Mouse (Mus musculus): ENCODE results near the gene Npas4. TPM values are rescaled to one million over a fixed set of nuclear protein-coding genes. Genes with fewer than 3 reads are reported as not detected.
A peak's percentile ranks its signal among the peaks of the same experiment; 100 is the strongest.

Gene Npas4
- polyA plus RNA-seq (2012; rRNA removed) = 0.57 and 0.59 TPM in 2 replicates

- Histone ChIP-seq H3K4me1 (replicated peaks; ENCODE audit: control insufficient read depth, insufficient read depth, low read length) (no peaks in the 10 kb centered on the region; the same call in 1 of the 2 replicates), H3K4me3 (ENCODE audit: control insufficient read depth, insufficient read depth, low read length) (no peak within 1 kb of the TSS), H3K27me3 (ENCODE audit: control insufficient read depth, insufficient read depth, low read length) (no peaks in the 10 kb centered on the region; the same call in 1 of the 2 replicates), H3K27ac (ENCODE audit: control insufficient read depth, insufficient read depth, low read length) (no peak within 1 kb of the TSS), H3K36me3 (ENCODE audit: control insufficient read depth, insufficient read depth, low read length) (no peaks in the 10 kb centered on the region)
- no peak for DNase-seq
- 37% methylated on average over 4 of the region's 4 CpGs for WGBS
- TF ChIP-seq CTCF (IDR thresholded peaks at IDR 0.05; ENCODE audit: borderline replicate concordance, control insufficient read depth, extremely low read depth, insufficient read depth, low read length, poor library complexity) (no peak), POLR2A (IDR thresholded peaks at IDR 0.05; ENCODE audit: control insufficient read depth, extremely low read depth, insufficient read depth, low read length, poor library complexity) (no peak)
Measured at GRCm38 (mm10) chr19:4990256-4990625, at the start of gene Npas4. Gene Npas4, minus strand, starts transcription at chr19:4990316.

- TF ChIP-seq POLR2A (IDR thresholded peaks at IDR 0.05; ENCODE audit: control insufficient read depth, extremely low read depth, insufficient read depth, low read length, poor library complexity) (no peak), CTCF (IDR thresholded peaks at IDR 0.05; ENCODE audit: borderline replicate concordance, control insufficient read depth, extremely low read depth, insufficient read depth, low read length, poor library complexity) (no peak)
- WGBS = 25% methylated on average over 41 of the region's 41 CpGs
- Histone ChIP-seq H3K27ac (ENCODE audit: control insufficient read depth, insufficient read depth, low read length) (no peak overlapping the region), H3K27me3 (ENCODE audit: control insufficient read depth, insufficient read depth, low read length) (no peaks in the 10 kb centered on the region), H3K4me1 (replicated peaks; ENCODE audit: control insufficient read depth, insufficient read depth, low read length) (peaks cover 24% of the 10 kb centered on the region), H3K4me3 (ENCODE audit: control insufficient read depth, insufficient read depth, low read length) (peak overlapping the region; percentile 60), H3K36me3 (ENCODE audit: control insufficient read depth, insufficient read depth, low read length) (no peaks in the 10 kb centered on the region)
- no peak for DNase-seq
Measured at GRCm38 (mm10) chr19:5039301-5040114, 49.4 kb upstream of the Npas4 start.

GRCm38 (mm10) chr19:5038709-5039156 is 48.6 kb upstream of the Npas4 start, which contains the start of the genes B4gat1 and AC124502.3:
Gene B4gat1, plus strand, starts transcription at chr19:5038826.
Gene AC124502.3, plus strand, starts transcription at chr19:5038891.
- peaks cover 24% of the 10 kb centered on the region for H3K4me1 ChIP-seq (replicated peaks; ENCODE audit: control insufficient read depth, insufficient read depth, low read length)
- TF ChIP-seq POLR2A (IDR thresholded peaks at IDR 0.05; ENCODE audit: control insufficient read depth, extremely low read depth, insufficient read depth, low read length, poor library complexity) = peak; percentile 57; the same call in 1 of the 2 replicates
- peak; percentile 68; the same call in 1 of the 2 replicates for TF ChIP-seq CTCF (IDR thresholded peaks at IDR 0.05; ENCODE audit: borderline replicate concordance, control insufficient read depth, extremely low read depth, insufficient read depth, low read length, poor library complexity)
- H3K4me3 ChIP-seq (ENCODE audit: control insufficient read depth, insufficient read depth, low read length) = peak within 1 kb of the TSS; percentile 60
- no peak within 1 kb of the TSS for H3K27ac ChIP-seq (ENCODE audit: control insufficient read depth, insufficient read depth, low read length)
- no peaks in the 10 kb centered on the region for H3K27me3 ChIP-seq (ENCODE audit: control insufficient read depth, insufficient read depth, low read length)
- peak; percentile 89 for DNase-seq
- H3K36me3 ChIP-seq (ENCODE audit: control insufficient read depth, insufficient read depth, low read length) = no peaks in the 10 kb centered on the region
- under 1% methylated on average over 39 of the region's 44 CpGs for WGBS

GRCm38 (mm10) chr19:5037678-5038571 is 47.8 kb upstream of the Npas4 start:
- peak; percentile 45 for DNase-seq
- H3K27ac ChIP-seq (ENCODE audit: control insufficient read depth, insufficient read depth, low read length) = no peak overlapping the region

GRCm38 (mm10) chr19:5036577-5036976 is 46.5 kb upstream of the Npas4 start:
- DNase-seq = no peak
- Histone ChIP-seq H3K4me1 (replicated peaks; ENCODE audit: control insufficient read depth, insufficient read depth, low read length) (peaks cover 19% of the 10 kb centered on the region), H3K27me3 (ENCODE audit: control insufficient read depth, insufficient read depth, low read length) (no peaks in the 10 kb centered on the region), H3K27ac (ENCODE audit: control insufficient read depth, insufficient read depth, low read length) (no peak overlapping the region), H3K4me3 (ENCODE audit: control insufficient read depth, insufficient read depth, low read length) (no peak overlapping the region), H3K36me3 (ENCODE audit: control insufficient read depth, insufficient read depth, low read length) (no peaks in the 10 kb centered on the region)
- WGBS = 89% methylated on average over 4 of the region's 4 CpGs
- TF ChIP-seq CTCF (IDR thresholded peaks at IDR 0.05; ENCODE audit: borderline replicate concordance, control insufficient read depth, extremely low read depth, insufficient read depth, low read length, poor library complexity) (no peak), POLR2A (IDR thresholded peaks at IDR 0.05; ENCODE audit: control insufficient read depth, extremely low read depth, insufficient read depth, low read length, poor library complexity) (no peak)

More at GRCm38 (mm10) chr19:5037678-5038571, 47.8 kb upstream of the Npas4 start:
- TF ChIP-seq CTCF (IDR thresholded peaks at IDR 0.05; ENCODE audit: borderline replicate concordance, control insufficient read depth, extremely low read depth, insufficient read depth, low read length, poor library complexity) = no peak
- TF ChIP-seq POLR2A (IDR thresholded peaks at IDR 0.05; ENCODE audit: control insufficient read depth, extremely low read depth, insufficient read depth, low read length, poor library complexity) = no peak
- H3K36me3 ChIP-seq (ENCODE audit: control insufficient read depth, insufficient read depth, low read length) = no peaks in the 10 kb centered on the region
- peak overlapping the region; percentile 60 for H3K4me3 ChIP-seq (ENCODE audit: control insufficient read depth, insufficient read depth, low read length)
- no peaks in the 10 kb centered on the region for H3K27me3 ChIP-seq (ENCODE audit: control insufficient read depth, insufficient read depth, low read length)
- peaks cover 24% of the 10 kb centered on the region for H3K4me1 ChIP-seq (replicated peaks; ENCODE audit: control insufficient read depth, insufficient read depth, low read length)
- WGBS = 11% methylated on average over 32 of the region's 32 CpGs

GRCm38 (mm10) chr19:5032686-5033085 is 42.6 kb upstream of the Npas4 start:
- H3K4me1 ChIP-seq (replicated peaks; ENCODE audit: control insufficient read depth, insufficient read depth, low read length) = 0 out of 2 replicates have a peak, but pooled peaks cover under 1% of the 10 kb centered on the region
- H3K27ac ChIP-seq (ENCODE audit: control insufficient read depth, insufficient read depth, low read length) = no peak overlapping the region
- no peak for DNase-seq
- WGBS = 90% methylated on average over 3 of the region's 3 CpGs
- no peak for TF ChIP-seq CTCF (IDR thresholded peaks at IDR 0.05; ENCODE audit: borderline replicate concordance, control insufficient read depth, extremely low read depth, insufficient read depth, low read length, poor library complexity)
- no peak for TF ChIP-seq POLR2A (IDR thresholded peaks at IDR 0.05; ENCODE audit: control insufficient read depth, extremely low read depth, insufficient read depth, low read length, poor library complexity)
- H3K36me3 ChIP-seq (ENCODE audit: control insufficient read depth, insufficient read depth, low read length) = no peaks in the 10 kb centered on the region
- no peak overlapping the region for H3K4me3 ChIP-seq (ENCODE audit: control insufficient read depth, insufficient read depth, low read length)
- H3K27me3 ChIP-seq (ENCODE audit: control insufficient read depth, insufficient read depth, low read length) = no peaks in the 10 kb centered on the region

Measured in thymus, adult 2 months (tissue).